Mouse (Mus musculus): ENCODE measurements at regions not wholly inside any gene's neighbourhood (a gene's known extent, or its start where the extent isn't known, plus 50 kb on each side); places are given as distances from the start of the nearest gene placed in this dataset.

DNA sequence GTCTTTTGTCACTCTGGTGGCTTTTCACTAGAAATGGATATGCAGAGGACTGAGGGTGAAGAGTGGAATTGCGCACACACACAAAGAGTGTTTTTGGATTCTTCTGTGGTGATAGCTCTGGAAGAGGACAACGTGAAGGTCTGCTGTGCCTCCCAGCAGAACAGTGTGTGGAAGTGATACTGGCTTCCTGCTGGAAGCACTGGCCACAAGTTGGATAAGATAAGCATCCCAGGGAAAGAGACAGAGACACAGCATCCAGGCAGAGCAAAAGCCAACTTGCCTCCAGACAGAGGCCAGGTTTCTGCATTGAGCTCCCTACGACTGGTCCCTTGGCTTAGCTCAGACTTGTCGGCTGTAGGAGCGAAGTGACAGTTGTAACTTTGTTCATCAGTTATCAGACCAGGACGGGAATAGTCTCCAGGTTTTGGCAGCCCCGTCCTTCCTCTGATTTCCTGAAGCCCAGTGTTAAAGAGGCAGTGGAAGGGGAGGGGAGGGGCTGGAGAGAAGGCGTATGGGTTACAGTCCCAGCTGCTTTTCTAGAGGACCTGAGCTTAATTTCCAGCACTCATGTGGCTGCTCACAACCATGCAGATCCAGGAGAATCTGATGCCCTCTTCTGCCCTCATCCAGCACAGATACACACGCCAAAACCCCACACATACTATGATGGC, 89.2 kb downstream of the Tmem170b start:
- DNase-seq (ENCODE audit: low read depth in 1 of 2, low spot score in 2 of 2), result no peak

DNA sequence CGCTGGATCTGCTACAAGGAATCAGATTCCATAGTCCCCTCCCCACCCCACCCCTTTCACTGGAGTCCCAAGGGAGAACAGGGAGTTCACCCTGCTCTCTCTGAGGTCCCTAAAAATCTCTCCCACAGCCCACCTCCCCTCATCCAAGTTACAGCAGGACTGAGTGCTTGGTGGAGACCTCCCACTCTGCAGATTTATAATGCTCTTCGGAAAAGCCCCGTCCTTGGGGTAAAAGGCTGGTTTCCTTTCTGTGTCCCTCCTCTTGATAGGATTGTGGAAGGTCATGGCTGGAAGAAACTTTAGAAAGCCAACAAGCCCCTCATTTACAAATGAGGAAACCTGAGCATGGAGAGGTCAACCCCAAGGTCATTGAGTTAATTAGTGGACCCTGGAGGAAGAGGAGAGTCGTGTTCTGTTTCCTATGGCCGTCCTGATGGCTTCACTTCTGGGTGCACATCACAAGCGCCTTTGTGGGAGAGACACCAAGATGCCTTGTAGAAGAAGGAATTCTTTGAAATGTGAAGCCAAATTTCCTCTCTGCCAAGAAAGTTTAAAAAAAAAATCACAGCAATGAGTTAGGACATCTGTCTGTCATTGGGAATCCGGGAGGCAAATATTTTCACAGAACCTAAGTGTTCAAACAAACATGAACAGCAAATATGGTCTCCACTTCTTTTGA, 91.2 kb downstream of the Tmem170b start:
- no peak for DNase-seq (ENCODE audit: low read depth in 1 of 2, low spot score in 2 of 2)

DNA sequence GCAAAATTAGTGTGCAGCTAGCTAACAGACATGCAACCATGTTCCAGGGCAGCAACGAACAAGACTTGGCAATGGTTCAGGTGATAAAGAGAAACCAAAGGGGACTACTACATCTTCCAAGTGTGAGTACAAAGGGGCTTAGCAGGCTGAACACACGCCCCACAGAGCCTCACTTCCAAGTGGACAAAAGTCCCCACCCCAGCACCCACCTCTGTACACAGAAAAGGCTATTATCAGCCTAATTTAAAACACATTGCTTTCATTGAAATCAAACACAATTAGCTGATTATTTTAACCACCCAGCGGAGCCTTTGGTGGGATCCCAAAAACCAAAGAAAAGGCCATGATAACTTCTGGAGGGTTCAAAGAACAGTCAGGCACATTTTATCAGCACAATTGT, 95.6 kb downstream of the Tmem170b start:
- DNase-seq (ENCODE audit: low read depth in 1 of 2, low spot score in 2 of 2), result no peak

DNA sequence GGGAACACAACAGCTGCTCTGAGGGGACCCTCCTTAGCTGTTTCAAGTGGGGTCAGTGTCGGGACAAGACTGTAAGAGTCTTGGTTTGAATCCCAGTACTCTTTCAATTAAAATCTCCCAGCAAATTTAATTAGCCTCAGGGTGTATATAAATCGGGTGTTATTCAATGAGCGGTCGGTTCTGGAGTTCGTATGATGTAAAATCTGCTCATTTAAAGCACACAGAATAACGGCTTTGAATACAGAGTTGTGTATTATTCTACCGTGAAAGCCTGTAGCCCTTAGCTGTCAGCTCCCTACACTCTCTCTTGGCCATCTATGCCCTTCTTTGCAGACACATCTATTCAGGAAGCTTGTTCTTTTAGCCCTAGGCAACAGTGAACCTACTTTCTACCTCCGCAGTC, 96.1 kb downstream of the Tmem170b start:
- DNase-seq (ENCODE audit: low read depth in 1 of 2, low spot score in 2 of 2), result no peak

DNA sequence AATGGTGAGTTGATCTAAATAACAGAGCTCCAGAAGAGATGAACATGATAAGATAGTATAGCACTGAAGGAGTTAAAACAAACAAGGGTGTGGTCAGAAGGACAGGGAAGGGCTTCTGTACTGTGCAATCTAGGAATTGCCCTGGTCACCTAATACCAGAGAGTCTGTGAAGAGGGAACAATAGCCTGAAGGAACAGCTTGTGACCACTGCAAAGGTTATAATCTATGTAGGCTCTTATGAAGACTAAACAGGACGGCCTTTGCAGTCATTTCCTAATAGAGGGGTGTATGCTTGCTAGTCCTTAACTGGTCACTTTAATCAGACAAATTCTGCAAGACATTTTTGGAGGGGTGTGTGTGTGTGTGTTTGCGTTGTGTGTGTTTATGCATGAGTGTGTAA, 97.5 kb downstream of the Tmem170b start:
- DNase-seq (ENCODE audit: low read depth in 1 of 2, low spot score in 2 of 2), result no peak

DNA sequence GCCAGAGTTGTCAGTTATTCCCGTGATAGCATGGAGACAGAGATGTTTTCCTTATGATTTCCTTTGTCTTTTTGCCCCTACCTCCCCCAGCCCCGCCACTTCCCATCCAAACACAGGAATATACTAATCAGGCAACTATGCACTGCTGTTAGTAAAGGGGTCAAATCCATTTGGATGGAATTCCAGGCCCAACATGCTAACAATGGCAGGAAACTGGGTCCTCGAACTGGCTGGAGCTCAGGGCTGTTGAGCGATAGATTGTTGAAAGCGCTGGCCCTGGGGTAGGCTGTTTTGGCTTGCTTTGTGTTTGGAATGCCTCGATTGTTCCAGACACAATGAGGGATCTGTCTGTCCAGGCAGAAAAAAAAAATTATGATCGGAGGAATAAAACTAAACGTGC, 97.9 kb downstream of the Tmem170b start:
- no peak for DNase-seq (ENCODE audit: low read depth in 1 of 2, low spot score in 2 of 2)

DNA sequence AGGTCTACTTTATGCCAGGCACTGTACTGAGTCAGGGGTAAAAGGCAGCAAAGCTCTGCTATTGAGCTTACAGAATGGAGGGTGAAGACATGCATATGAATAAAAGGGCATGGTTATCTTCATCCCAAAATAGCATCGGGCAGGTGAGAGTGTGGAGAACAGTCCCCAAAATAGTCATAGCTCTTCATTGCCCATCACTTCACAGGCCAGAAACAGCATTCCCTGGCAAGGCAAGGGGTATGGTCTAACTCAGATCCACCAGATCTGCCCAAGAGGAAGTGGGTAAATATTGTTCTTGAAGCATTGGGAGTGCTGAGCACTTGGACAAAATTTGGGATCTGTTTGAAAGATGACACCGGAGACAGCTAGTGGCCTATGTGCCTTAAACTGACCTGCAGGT, 99.1 kb downstream of the Tmem170b start:
- DNase-seq (ENCODE audit: low read depth in 1 of 2, low spot score in 2 of 2), result no peak

DNA sequence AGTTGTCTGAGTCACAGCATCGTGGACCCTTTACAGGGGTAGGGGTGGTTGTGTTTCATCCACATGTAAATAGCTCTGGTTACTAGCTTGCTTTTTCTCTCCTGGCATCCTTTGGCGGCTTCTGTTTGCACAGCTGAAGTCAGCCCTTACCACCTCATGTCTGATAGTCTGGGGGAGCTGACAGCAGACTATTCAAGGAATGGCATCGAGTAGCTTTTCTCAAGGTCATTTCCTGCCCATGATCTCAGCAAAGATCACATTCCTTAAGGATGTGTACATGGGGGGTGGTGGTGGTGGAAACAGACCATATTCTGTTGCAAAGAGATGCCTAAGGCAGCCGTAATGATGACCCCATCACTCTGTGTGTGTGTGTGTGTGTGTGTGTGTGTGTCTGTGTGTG, 99.9 kb downstream of the Tmem170b start:
- DNase-seq (ENCODE audit: low read depth in 1 of 2, low spot score in 2 of 2), result no peak

DNA sequence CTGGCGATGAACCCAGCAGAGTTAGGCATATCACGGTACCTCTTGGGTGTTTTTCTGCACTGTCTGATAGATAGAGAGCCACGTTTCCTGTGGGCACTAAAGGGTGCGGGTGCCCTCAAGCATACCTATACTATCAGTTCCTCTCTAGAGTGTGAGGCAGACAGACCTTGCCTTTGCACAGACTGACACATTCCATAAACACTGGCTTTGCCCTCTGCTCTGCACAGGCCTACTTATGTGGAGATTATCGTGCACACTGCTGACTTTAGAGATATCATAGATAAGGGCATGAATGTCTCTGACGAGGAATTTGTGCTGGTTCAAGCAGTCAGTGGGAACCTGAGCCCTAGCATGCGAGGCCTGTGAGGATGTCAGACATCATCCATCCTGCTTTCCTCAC, 102.1 kb downstream of the Tmem170b start:
- DNase-seq (ENCODE audit: low read depth in 1 of 2, low spot score in 2 of 2), result no peak

DNA sequence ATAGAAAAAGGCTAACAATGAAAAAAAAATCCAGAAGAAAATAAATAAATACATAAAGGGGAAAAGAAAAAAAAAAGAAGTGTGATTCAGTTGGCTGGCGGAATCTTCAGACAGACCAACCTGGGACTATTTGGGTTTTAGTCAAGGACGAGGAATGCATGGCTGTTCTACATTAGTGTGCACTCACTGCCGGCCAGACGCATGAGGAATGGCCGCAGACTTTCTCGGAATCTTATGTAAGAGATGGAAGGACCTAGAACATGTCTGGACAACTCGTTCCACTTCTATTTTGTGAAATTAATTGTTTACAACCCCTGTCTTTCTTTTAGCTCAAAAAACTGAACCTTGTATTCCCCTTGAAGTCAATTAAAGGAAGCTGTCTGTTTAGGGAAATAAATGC, 103.4 kb downstream of the Tmem170b start:
- no peak for DNase-seq (ENCODE audit: low read depth in 1 of 2, low spot score in 2 of 2)

DNA sequence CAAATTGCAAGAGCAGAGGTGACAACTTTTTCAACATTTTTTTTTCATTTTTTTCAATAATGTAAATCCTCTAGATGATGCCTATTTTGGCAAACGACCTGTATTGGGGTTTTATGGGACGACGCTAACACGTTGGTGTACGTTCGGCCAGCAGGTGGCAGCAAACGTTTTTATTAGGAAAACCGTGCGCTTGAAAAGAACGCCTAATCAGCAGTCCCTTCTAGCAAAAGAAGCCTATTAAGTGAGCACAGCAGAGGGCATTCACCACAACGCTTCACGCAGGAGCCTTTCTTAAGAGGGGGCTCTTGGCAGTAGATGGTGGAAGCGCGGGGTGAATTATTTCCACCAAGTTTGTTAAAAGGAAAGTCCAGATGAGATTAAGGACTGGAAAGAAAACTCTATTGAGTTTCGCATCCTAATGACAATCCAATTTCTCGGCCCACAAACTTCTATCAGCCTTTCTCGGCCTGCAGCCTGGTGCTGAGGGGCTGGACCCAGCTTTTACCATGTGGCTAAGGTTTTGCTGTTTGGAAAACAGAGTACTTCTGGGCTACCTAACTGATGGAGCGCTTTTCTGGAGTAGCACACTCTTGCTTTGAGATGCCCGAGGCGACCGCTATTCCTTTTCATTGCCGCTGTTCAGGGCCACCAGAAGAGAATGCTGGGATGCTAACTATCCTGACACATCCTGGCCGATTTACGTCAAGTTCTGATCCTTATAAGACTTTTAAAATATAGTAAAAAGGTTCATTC, 103.9 kb downstream of the Tmem170b start:
- DNase-seq (ENCODE audit: low read depth in 1 of 2, low spot score in 2 of 2), result peak in 1 of 2 experiments; percentile 18

DNA sequence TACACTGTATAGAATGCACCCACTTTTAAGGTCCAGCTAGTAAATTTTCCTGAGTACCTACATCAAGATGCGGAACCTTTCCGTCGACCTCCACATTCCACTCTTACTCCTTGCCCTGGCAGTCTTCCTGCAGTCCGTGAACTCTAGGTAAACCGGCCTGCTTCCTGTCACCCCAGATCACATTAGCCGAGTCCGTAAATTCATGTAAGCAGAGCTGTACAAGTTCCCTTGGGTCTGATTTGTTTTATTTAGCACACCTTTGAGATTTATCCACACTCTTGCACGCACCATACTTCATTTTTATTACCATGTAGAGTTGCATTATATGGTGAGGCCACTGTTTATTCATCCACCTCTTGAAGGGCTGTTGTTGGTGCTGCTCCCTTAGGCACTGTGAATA, 106.9 kb downstream of the Tmem170b start:
- no peak for DNase-seq (ENCODE audit: low read depth in 1 of 2, low spot score in 2 of 2)

Measured in monocyte, adult 2 months (primary cell).